8 mouse cellular contexts compared by ENCODE assay signal in the genomic region with DNA sequence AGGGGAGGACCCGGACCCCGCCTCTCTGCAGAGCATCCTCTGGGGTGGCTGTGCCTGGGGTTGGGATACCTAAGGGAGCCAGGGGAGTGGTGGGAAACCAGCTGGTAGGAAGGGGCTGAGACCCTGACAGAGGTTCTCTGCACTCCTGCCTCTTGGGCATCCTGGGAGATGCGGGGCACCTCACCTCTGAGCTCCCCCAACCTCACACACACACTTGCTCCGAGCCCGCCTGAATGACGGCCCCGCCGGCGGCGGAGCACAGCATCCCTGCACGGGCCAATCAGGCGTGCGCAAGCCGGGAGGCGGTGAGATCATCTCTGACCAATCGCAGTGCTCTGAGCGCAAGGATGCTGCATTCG. TPM values are rescaled to one million over a fixed set of nuclear protein-coding genes. Genes with fewer than 3 reads are reported as not detected.
DNase-seq lines count a peak whose midpoint lies in the region; ATAC-seq and TF ChIP-seq lines count a peak whose summit lies in the region.

No protein-coding gene starts in this region.

- H3K4me3 ChIP-seq in liver, embryonic 11.5 days (ENCODE audit: low read depth, low read length) = no peak overlapping the region
- H3K4me3 ChIP-seq in embryonic facial prominence, embryonic 14.5 days (ENCODE audit: low read depth, low read length) = peak overlapping the region; percentile 52
- H3K4me3 ChIP-seq in intestine, embryonic 16.5 days (ENCODE audit: low read length) = peak overlapping the region; percentile 48
- no peak overlapping the region for H3K4me3 ChIP-seq in liver, postnatal 0 days (ENCODE audit: low read depth, low read length)
- peak overlapping the region; percentile 52 for H3K4me3 ChIP-seq in stomach, embryonic 16.5 days (replicated peaks; ENCODE audit: low read length)

- 0 out of 2 replicates have a peak, but pooled peaks cover 6% of the 10 kb centered on the region for H3K36me3 ChIP-seq in liver, embryonic 11.5 days (ENCODE audit: control insufficient read depth, insufficient read depth, low read length)
- peaks cover 22% of the 10 kb centered on the region for H3K36me3 ChIP-seq in embryonic facial prominence, embryonic 14.5 days (ENCODE audit: control insufficient read depth, insufficient read depth, low read length)
- H3K36me3 ChIP-seq in intestine, embryonic 16.5 days (ENCODE audit: control insufficient read depth, insufficient read depth, low read length) = 0 out of 2 replicates have a peak, but pooled peaks cover 2% of the 10 kb centered on the region
- peaks cover 20% of the 10 kb centered on the region for H3K36me3 ChIP-seq in liver, postnatal 0 days (replicated peaks; ENCODE audit: insufficient read depth, low read length)
- no peaks in the 10 kb centered on the region for H3K36me3 ChIP-seq in stomach, embryonic 16.5 days (ENCODE audit: control insufficient read depth, insufficient read depth, low read length)

- no peak overlapping the region for H3K9ac ChIP-seq in liver, embryonic 11.5 days (ENCODE audit: low read depth, low read length)
- H3K9ac ChIP-seq in embryonic facial prominence, embryonic 14.5 days (ENCODE audit: low read depth, low read length) = no peak overlapping the region
- H3K9ac ChIP-seq in intestine, embryonic 16.5 days (ENCODE audit: low read depth, low read length) = peak overlapping the region; percentile 64
- no peak overlapping the region for H3K9ac ChIP-seq in liver, postnatal 0 days (replicated peaks)
- H3K9ac ChIP-seq in stomach, embryonic 16.5 days (ENCODE audit: low read length) = no peak overlapping the region

- peak overlapping the region; percentile 80 for H3K4me2 ChIP-seq in liver, embryonic 11.5 days
- peak overlapping the region; percentile 98 for H3K4me2 ChIP-seq in embryonic facial prominence, embryonic 14.5 days (ENCODE audit: low read depth, low read length)
- peak overlapping the region; percentile 84; the same call in 1 of the 2 replicates for H3K4me2 ChIP-seq in intestine, embryonic 16.5 days (ENCODE audit: low read depth, low read length)
- H3K4me2 ChIP-seq in liver, postnatal 0 days (ENCODE audit: low read depth, low read length) = no peak overlapping the region
- peak overlapping the region; percentile 91 for H3K4me2 ChIP-seq in stomach, embryonic 16.5 days (ENCODE audit: low read depth, low read length)

- H3K27ac ChIP-seq in liver, embryonic 11.5 days (ENCODE audit: low read depth, low read length) = no peak overlapping the region
- no peak overlapping the region for H3K27ac ChIP-seq in embryonic facial prominence, embryonic 14.5 days (replicated peaks; ENCODE audit: low read depth, low read length)
- no peak overlapping the region for H3K27ac ChIP-seq in intestine, embryonic 16.5 days (ENCODE audit: low read length)
- no peak overlapping the region for H3K27ac ChIP-seq in liver, postnatal 0 days (ENCODE audit: low read depth)
- H3K27ac ChIP-seq in stomach, embryonic 16.5 days (ENCODE audit: low read length) = no peak overlapping the region

- peaks cover 8% of the 10 kb centered on the region for H3K4me1 ChIP-seq in liver, embryonic 11.5 days (replicated peaks; ENCODE audit: control insufficient read depth, insufficient read depth, low read length)
- H3K4me1 ChIP-seq in embryonic facial prominence, embryonic 14.5 days (ENCODE audit: control insufficient read depth, insufficient read depth, low read length) = peaks cover 11% of the 10 kb centered on the region
- H3K4me1 ChIP-seq in intestine, embryonic 16.5 days (ENCODE audit: control insufficient read depth, insufficient read depth, low read length) = peaks cover 21% of the 10 kb centered on the region
- 0 out of 2 replicates have a peak, but pooled peaks cover 8% of the 10 kb centered on the region for H3K4me1 ChIP-seq in liver, postnatal 0 days (ENCODE audit: insufficient read depth)
- H3K4me1 ChIP-seq in stomach, embryonic 16.5 days (ENCODE audit: control insufficient read depth, insufficient read depth, low read length) = peaks cover 16% of the 10 kb centered on the region

- TF ChIP-seq CTCF in liver, postnatal 0 days (IDR thresholded peaks at IDR 0.05; ENCODE audit: low read depth) = no peak

- TF ChIP-seq EP300 in liver, postnatal 0 days (IDR thresholded peaks at IDR 0.05; ENCODE audit: low read depth) = no peak

- H3K27me3 ChIP-seq in liver, embryonic 11.5 days (replicated peaks; ENCODE audit: control insufficient read depth, insufficient read depth, low read length) = peaks cover 22% of the 10 kb centered on the region
- H3K27me3 ChIP-seq in embryonic facial prominence, embryonic 14.5 days (replicated peaks; ENCODE audit: control insufficient read depth, insufficient read depth, low read length) = peaks cover 14% of the 10 kb centered on the region
- H3K27me3 ChIP-seq in intestine, embryonic 16.5 days (replicated peaks; ENCODE audit: control insufficient read depth, insufficient read depth, low read length) = peaks cover 19% of the 10 kb centered on the region
- H3K27me3 ChIP-seq in liver, postnatal 0 days (ENCODE audit: insufficient read depth, low read length) = peaks cover 6% of the 10 kb centered on the region; the same call in 1 of the 2 replicates
- peaks cover 7% of the 10 kb centered on the region; the same call in 1 of the 2 replicates for H3K27me3 ChIP-seq in stomach, embryonic 16.5 days (ENCODE audit: control insufficient read depth, insufficient read depth, low read length)

- WGBS in liver, embryonic 11.5 days = 45% methylated on average over 18 of the region's 18 CpGs
- WGBS in embryonic facial prominence, embryonic 14.5 days = 9% methylated on average over 9 of the region's 18 CpGs
- 14% methylated on average over 18 of the region's 18 CpGs for WGBS in intestine, embryonic 16.5 days
- 73% methylated on average over 18 of the region's 18 CpGs for WGBS in liver, postnatal 0 days (ENCODE audit: insufficient replicate concordance)
- 16% methylated on average over 18 of the region's 18 CpGs for WGBS in stomach, embryonic 16.5 days

- no peaks in the 10 kb centered on the region for H3K9me3 ChIP-seq in liver, embryonic 11.5 days (ENCODE audit: control insufficient read depth, low read length)
- H3K9me3 ChIP-seq in embryonic facial prominence, embryonic 14.5 days (ENCODE audit: control insufficient read depth, low read length) = no peaks in the 10 kb centered on the region
- no peaks in the 10 kb centered on the region for H3K9me3 ChIP-seq in intestine, embryonic 16.5 days (ENCODE audit: control insufficient read depth, low read length)
- no peaks in the 10 kb centered on the region for H3K9me3 ChIP-seq in liver, postnatal 0 days (ENCODE audit: low read length)
- no peaks in the 10 kb centered on the region for H3K9me3 ChIP-seq in stomach, embryonic 16.5 days (replicated peaks; ENCODE audit: control insufficient read depth, low read length)

- no peak for DNase-seq in liver, embryonic 11.5 days (ENCODE audit: low spot score)
- DNase-seq in liver = no peak
- peak; percentile 66 for DNase-seq in embryonic facial prominence, embryonic 14.5 days (ENCODE audit: low spot score)
- DNase-seq in liver, postnatal 0 days = no peak
- DNase-seq in lung, adult 18-20 months = no peak
- no peak for DNase-seq in spleen, postnatal 36 days (ENCODE audit: low spot score in 2 of 2)

- ATAC-seq in liver, embryonic 11.5 days (replicated peaks; ENCODE audit: low FRiP score) = no peak
- ATAC-seq in embryonic facial prominence, embryonic 14.5 days (ENCODE audit: low read depth) = peak; percentile 85
- peak; percentile 45 for ATAC-seq in intestine, embryonic 16.5 days
- ATAC-seq in liver, postnatal 0 days = 0 out of 2 replicates have a peak, but pooled peaks have one; percentile 25
- peak; percentile 30 for ATAC-seq in stomach, embryonic 16.5 days (ENCODE audit: insufficient read depth, low FRiP score)

RNA-seq across cellular contexts. Expression of a gene that starts 1.3 kb away (rescaled TPM):
- polyA plus RNA-seq in liver, embryonic 11.5 days (2014; fragmentation: Nextera tagmentation; extraction: Ambion mirVana) = 0.22 TPM in 1 of 2 replicates, not detected in the other
- 0.33 and 0.45 TPM in 2 replicates for polyA plus RNA-seq in embryonic facial prominence, embryonic 14.5 days (2014; fragmentation: Nextera tagmentation; extraction: Ambion mirVana)
- polyA plus RNA-seq in intestine, embryonic 16.5 days (2015; fragmentation: Nextera tagmentation; extraction: Ambion mirVana) = 0.26 TPM in 1 of 2 replicates, not detected in the other
- not detected in 2 replicates for polyA plus RNA-seq in liver, postnatal 0 days (2015; fragmentation: Nextera tagmentation; extraction: Ambion mirVana)
- polyA plus RNA-seq in stomach, embryonic 16.5 days (2015; fragmentation: Nextera tagmentation; extraction: Ambion mirVana) = 0.20 and 0.28 TPM in 2 replicates

RNA-seq across cellular contexts. Expression of a gene that starts 14.9 kb away (rescaled TPM):
- polyA plus RNA-seq in liver, embryonic 11.5 days (2014; fragmentation: Nextera tagmentation; extraction: Ambion mirVana) = 57.2 and 60.5 TPM in 2 replicates
- 64.5 and 73.2 TPM in 2 replicates for polyA plus RNA-seq in embryonic facial prominence, embryonic 14.5 days (2014; fragmentation: Nextera tagmentation; extraction: Ambion mirVana)
- polyA plus RNA-seq in intestine, embryonic 16.5 days (2015; fragmentation: Nextera tagmentation; extraction: Ambion mirVana) = 73.1 and 74.0 TPM in 2 replicates
- polyA plus RNA-seq in liver, postnatal 0 days (2015; fragmentation: Nextera tagmentation; extraction: Ambion mirVana) = 34.6 and 34.7 TPM in 2 replicates
- polyA plus RNA-seq in stomach, embryonic 16.5 days (2015; fragmentation: Nextera tagmentation; extraction: Ambion mirVana) = 59.2 and 67.0 TPM in 2 replicates

RNA-seq across cellular contexts. Expression of a gene that starts 21.3 kb away (rescaled TPM):
- 13.4 and 14.2 TPM in 2 replicates for polyA plus RNA-seq in liver, embryonic 11.5 days (2014; fragmentation: Nextera tagmentation; extraction: Ambion mirVana)
- 21.7 and 28.3 TPM in 2 replicates for polyA plus RNA-seq in embryonic facial prominence, embryonic 14.5 days (2014; fragmentation: Nextera tagmentation; extraction: Ambion mirVana)
- polyA plus RNA-seq in intestine, embryonic 16.5 days (2015; fragmentation: Nextera tagmentation; extraction: Ambion mirVana) = 26.1 and 26.5 TPM in 2 replicates
- 7.6 and 8.3 TPM in 2 replicates for polyA plus RNA-seq in liver, postnatal 0 days (2015; fragmentation: Nextera tagmentation; extraction: Ambion mirVana)
- 26.8 and 27.4 TPM in 2 replicates for polyA plus RNA-seq in stomach, embryonic 16.5 days (2015; fragmentation: Nextera tagmentation; extraction: Ambion mirVana)

RNA-seq across cellular contexts. Expression of a gene that starts 29.3 kb away (rescaled TPM):
- polyA plus RNA-seq in liver, embryonic 11.5 days (2014; fragmentation: Nextera tagmentation; extraction: Ambion mirVana) = 83.4 and 84.5 TPM in 2 replicates
- polyA plus RNA-seq in embryonic facial prominence, embryonic 14.5 days (2014; fragmentation: Nextera tagmentation; extraction: Ambion mirVana) = 67.4 and 82.3 TPM in 2 replicates
- 83.4 and 86.0 TPM in 2 replicates for polyA plus RNA-seq in intestine, embryonic 16.5 days (2015; fragmentation: Nextera tagmentation; extraction: Ambion mirVana)
- 49.5 and 53.7 TPM in 2 replicates for polyA plus RNA-seq in liver, postnatal 0 days (2015; fragmentation: Nextera tagmentation; extraction: Ambion mirVana)
- 71.9 and 82.7 TPM in 2 replicates for polyA plus RNA-seq in stomach, embryonic 16.5 days (2015; fragmentation: Nextera tagmentation; extraction: Ambion mirVana)

RNA-seq across cellular contexts. Expression of a gene that starts 33.3 kb away (rescaled TPM):
- 0.30 and 0.31 TPM in 2 replicates for polyA plus RNA-seq in liver, embryonic 11.5 days (2014; fragmentation: Nextera tagmentation; extraction: Ambion mirVana)
- polyA plus RNA-seq in embryonic facial prominence, embryonic 14.5 days (2014; fragmentation: Nextera tagmentation; extraction: Ambion mirVana) = 0.22 and 0.85 TPM in 2 replicates
- 0.32 and 0.34 TPM in 2 replicates for polyA plus RNA-seq in intestine, embryonic 16.5 days (2015; fragmentation: Nextera tagmentation; extraction: Ambion mirVana)
- 0.08 TPM in 1 of 2 replicates, not detected in the other for polyA plus RNA-seq in liver, postnatal 0 days (2015; fragmentation: Nextera tagmentation; extraction: Ambion mirVana)
- polyA plus RNA-seq in stomach, embryonic 16.5 days (2015; fragmentation: Nextera tagmentation; extraction: Ambion mirVana) = 0.12 and 0.21 TPM in 2 replicates

Comparison
In these comparisons a context has a peak if more than half of its experiments do, and no peak if none do; other contexts are left out.
1. H3K4me3 ChIP-seq: peak in embryonic facial prominence, embryonic 14.5 days (single experiment), intestine, embryonic 16.5 days (single experiment) and stomach, embryonic 16.5 days (single experiment); none in liver, embryonic 11.5 days (single experiment) and liver, postnatal 0 days (single experiment).